Mouse (Mus musculus): ENCODE measurements at regions not wholly inside any gene's neighbourhood (a gene's known extent, or its start where the extent isn't known, plus 50 kb on each side); places are given as distances from the start of the nearest gene placed in this dataset.

GRCm38 (mm10) chr5:47446305-47447028 lies 536.5 kb upstream of the Slit2 start:
- Histone ChIP-seq H3K4me3 (no peak overlapping the region), H3K27ac (no peak overlapping the region), H3K36me3 (no peaks in the 10 kb centered on the region), H3K4me2 (replicated peaks) (no peak overlapping the region), H3K4me1 (no peaks in the 10 kb centered on the region), H3K27me3 (no peaks in the 10 kb centered on the region), H3K9me3 (no peaks in the 10 kb centered on the region), H3K9ac (no peak overlapping the region)
- 65% methylated on average over 5 of the region's 5 CpGs for WGBS
- no peak for ATAC-seq (ENCODE audit: insufficient number of reproducible peaks, insufficient read depth, low FRiP score, low TSS enrichment)

- H3K9me3 ChIP-seq: no peaks in the 10 kb centered on the region
- no peak overlapping the region for H3K9ac ChIP-seq
- ATAC-seq (ENCODE audit: insufficient number of reproducible peaks, insufficient read depth, low FRiP score, low TSS enrichment): no peak
- H3K27me3 ChIP-seq: no peaks in the 10 kb centered on the region
- no peak overlapping the region for H3K4me2 ChIP-seq (replicated peaks)
- 88% methylated on average over 4 of the region's 4 CpGs for WGBS
- no peaks in the 10 kb centered on the region for H3K4me1 ChIP-seq
- H3K4me3 ChIP-seq: no peak overlapping the region
- H3K36me3 ChIP-seq: no peaks in the 10 kb centered on the region
- no peak overlapping the region for H3K27ac ChIP-seq
Observed at GRCm38 (mm10) chr5:47464848-47465247, 518.1 kb upstream of the Slit2 start.

GRCm38 (mm10) chr5:47469394-47469793 lies 513.5 kb upstream of the Slit2 start:
- Histone ChIP-seq H3K27me3 (no peaks in the 10 kb centered on the region), H3K4me3 (no peak overlapping the region), H3K9me3 (no peaks in the 10 kb centered on the region), H3K9ac (no peak overlapping the region), H3K27ac (no peak overlapping the region), H3K36me3 (no peaks in the 10 kb centered on the region), H3K4me1 (no peaks in the 10 kb centered on the region; the same call in 1 of the 2 replicates), H3K4me2 (replicated peaks) (no peak overlapping the region)
- WGBS: 58% methylated on average over 5 of the region's 5 CpGs
- ATAC-seq (ENCODE audit: insufficient number of reproducible peaks, insufficient read depth, low FRiP score, low TSS enrichment): no peak

GRCm38 (mm10) chr5:47472027-47472825 lies 510.7 kb upstream of the Slit2 start:
- ATAC-seq (ENCODE audit: insufficient number of reproducible peaks, insufficient read depth, low FRiP score, low TSS enrichment): 0 out of 2 replicates have a peak, but pooled peaks have one; percentile 6
- Histone ChIP-seq H3K9me3 (no peaks in the 10 kb centered on the region), H3K9ac (no peak overlapping the region), H3K4me1 (no peaks in the 10 kb centered on the region; the same call in 1 of the 2 replicates), H3K36me3 (no peaks in the 10 kb centered on the region), H3K27ac (no peak overlapping the region), H3K4me2 (replicated peaks) (no peak overlapping the region), H3K4me3 (no peak overlapping the region), H3K27me3 (no peaks in the 10 kb centered on the region)
- whole genome bisulfite sequencing: 36% methylated on average over 7 of the region's 7 CpGs

GRCm38 (mm10) chr5:47479908-47480307 lies 503.0 kb upstream of the Slit2 start:
- no peak overlapping the region for H3K4me2 ChIP-seq (replicated peaks)
- no peaks in the 10 kb centered on the region for H3K9me3 ChIP-seq
- H3K27ac ChIP-seq: no peak overlapping the region
- no peak overlapping the region for H3K9ac ChIP-seq
- no peaks in the 10 kb centered on the region for H3K4me1 ChIP-seq
- H3K36me3 ChIP-seq: no peaks in the 10 kb centered on the region
- no peak overlapping the region for H3K4me3 ChIP-seq
- ATAC-seq (ENCODE audit: insufficient number of reproducible peaks, insufficient read depth, low FRiP score, low TSS enrichment): no peak
- H3K27me3 ChIP-seq: no peaks in the 10 kb centered on the region

GRCm38 (mm10) chr5:47496218-47496617 lies 486.7 kb upstream of the Slit2 start:
- 45% methylated on average over 3 of the region's 3 CpGs for WGBS
- no peak for ATAC-seq (ENCODE audit: insufficient number of reproducible peaks, insufficient read depth, low FRiP score, low TSS enrichment)

GRCm38 (mm10) chr5:47502764-47503416 lies 480.0 kb upstream of the Slit2 start:
- 84% methylated on average over 4 of the region's 4 CpGs for WGBS
- no peak overlapping the region for H3K9ac ChIP-seq
- no peak overlapping the region for H3K4me3 ChIP-seq
- no peak overlapping the region for H3K4me2 ChIP-seq (replicated peaks)
- no peaks in the 10 kb centered on the region for H3K4me1 ChIP-seq
- no peak for ATAC-seq (ENCODE audit: insufficient number of reproducible peaks, insufficient read depth, low FRiP score, low TSS enrichment)
- no peaks in the 10 kb centered on the region for H3K27me3 ChIP-seq
- no peaks in the 10 kb centered on the region for H3K36me3 ChIP-seq
- H3K27ac ChIP-seq: no peak overlapping the region
- no peaks in the 10 kb centered on the region for H3K9me3 ChIP-seq

More at GRCm38 (mm10) chr5:47496218-47496617, 486.7 kb upstream of the Slit2 start:
- Histone ChIP-seq H3K27ac (no peak overlapping the region), H3K36me3 (no peaks in the 10 kb centered on the region), H3K9ac (no peak overlapping the region), H3K4me2 (replicated peaks) (no peak overlapping the region), H3K4me1 (no peaks in the 10 kb centered on the region), H3K4me3 (no peak overlapping the region), H3K27me3 (no peaks in the 10 kb centered on the region), H3K9me3 (no peaks in the 10 kb centered on the region)

- Histone ChIP-seq H3K9me3 (no peaks in the 10 kb centered on the region), H3K36me3 (no peaks in the 10 kb centered on the region), H3K27me3 (no peaks in the 10 kb centered on the region), H3K4me1 (no peaks in the 10 kb centered on the region), H3K4me3 (no peak overlapping the region), H3K9ac (no peak overlapping the region), H3K27ac (no peak overlapping the region), H3K4me2 (replicated peaks) (no peak overlapping the region)
- WGBS: 79% methylated on average over 4 of the region's 4 CpGs
- ATAC-seq (ENCODE audit: insufficient number of reproducible peaks, insufficient read depth, low FRiP score, low TSS enrichment): no peak
Observed at GRCm38 (mm10) chr5:47508689-47509301, 474.1 kb upstream of the Slit2 start.

- Histone ChIP-seq H3K4me3 (no peak overlapping the region), H3K9me3 (no peaks in the 10 kb centered on the region), H3K27ac (no peak overlapping the region), H3K4me1 (no peaks in the 10 kb centered on the region), H3K4me2 (replicated peaks) (no peak overlapping the region), H3K27me3 (no peaks in the 10 kb centered on the region), H3K36me3 (no peaks in the 10 kb centered on the region), H3K9ac (no peak overlapping the region)
- ATAC-seq (ENCODE audit: insufficient number of reproducible peaks, insufficient read depth, low FRiP score, low TSS enrichment): no peak
- WGBS: 77% methylated on average over 4 of the region's 4 CpGs
Observed at GRCm38 (mm10) chr5:47522161-47522942, 460.6 kb upstream of the Slit2 start.

- ATAC-seq (ENCODE audit: insufficient number of reproducible peaks, insufficient read depth, low FRiP score, low TSS enrichment): no peak
Observed at GRCm38 (mm10) chr5:47528671-47529070, 454.3 kb upstream of the Slit2 start.

GRCm38 (mm10) chr5:47537532-47537931 lies 445.4 kb upstream of the Slit2 start:
- H3K36me3 ChIP-seq: no peaks in the 10 kb centered on the region
- H3K4me3 ChIP-seq: no peak overlapping the region
- no peaks in the 10 kb centered on the region for H3K9me3 ChIP-seq
- no peak overlapping the region for H3K27ac ChIP-seq
- ATAC-seq (ENCODE audit: insufficient number of reproducible peaks, insufficient read depth, low FRiP score, low TSS enrichment): no peak
- H3K4me2 ChIP-seq (replicated peaks): no peak overlapping the region
- no peaks in the 10 kb centered on the region for H3K27me3 ChIP-seq
- H3K9ac ChIP-seq: no peak overlapping the region
- no peaks in the 10 kb centered on the region for H3K4me1 ChIP-seq

More at GRCm38 (mm10) chr5:47528671-47529070, 454.3 kb upstream of the Slit2 start:
- Histone ChIP-seq H3K9me3 (no peaks in the 10 kb centered on the region), H3K27me3 (no peaks in the 10 kb centered on the region), H3K36me3 (no peaks in the 10 kb centered on the region), H3K4me1 (no peaks in the 10 kb centered on the region), H3K27ac (no peak overlapping the region), H3K9ac (no peak overlapping the region), H3K4me3 (no peak overlapping the region), H3K4me2 (replicated peaks) (no peak overlapping the region)
- 91% methylated on average over 7 of the region's 7 CpGs for WGBS

Data from embryonic facial prominence, embryonic 12.5 days (tissue).